Mouse (Mus musculus) cerebellum, adult 18-20 months (tissue): ENCODE measurements at regions not wholly inside any gene's neighbourhood (a gene's known extent, or its start where the extent isn't known, plus 50 kb on each side); places are given as distances from the start of the nearest gene placed in this dataset.

ENCODE experiments used
- DNase-seq, 2 experiments: peaks; one replicate each; pipeline ENCODE4 v3.0.0; 2021

- no peak for DNase-seq
Observed at GRCm38 (mm10) chr2:108584799-108585198, 695.7 kb upstream of the Kif18a start.

GRCm38 (mm10) chr2:108593555-108593954 is 687.0 kb upstream of the Kif18a start:
- no peak for DNase-seq

GRCm38 (mm10) chr2:108600346-108600745 is 680.2 kb upstream of the Kif18a start:
- no peak for DNase-seq

- no peak for DNase-seq
Observed at GRCm38 (mm10) chr2:108619580-108619979, 661.0 kb upstream of the Kif18a start.

- DNase-seq: no peak
Observed at GRCm38 (mm10) chr2:108622367-108623162, 658.0 kb upstream of the Kif18a start.

GRCm38 (mm10) chr2:108635644-108636043 is 644.9 kb upstream of the Kif18a start:
- DNase-seq: no peak

GRCm38 (mm10) chr2:108660697-108661388 is 619.7 kb upstream of the Kif18a start:
- no peak for DNase-seq

- DNase-seq: no peak
Observed at GRCm38 (mm10) chr2:108677777-108678380, 602.7 kb upstream of the Kif18a start.

- no peak for DNase-seq
Observed at GRCm38 (mm10) chr2:108681574-108681973, 599.0 kb upstream of the Kif18a start.

GRCm38 (mm10) chr2:108686019-108686743 is 594.4 kb upstream of the Kif18a start:
- no peak for DNase-seq

- DNase-seq: peak; percentile 53 to 65
Observed at GRCm38 (mm10) chr2:108690091-108690490, 590.4 kb upstream of the Kif18a start.

- no peak for DNase-seq
Observed at GRCm38 (mm10) chr2:108691156-108692007, 589.2 kb upstream of the Kif18a start.

GRCm38 (mm10) chr2:108701308-108701707 is 579.2 kb upstream of the Kif18a start:
- no peak for DNase-seq

GRCm38 (mm10) chr2:108707856-108708855 is 572.4 kb upstream of the Kif18a start:
- DNase-seq: no peak

GRCm38 (mm10) chr2:108742079-108742478 is 538.5 kb upstream of the Kif18a start:
- DNase-seq: no peak

GRCm38 (mm10) chr2:108743511-108743910 is 537.0 kb upstream of the Kif18a start:
- no peak for DNase-seq

GRCm38 (mm10) chr2:108744797-108745196 is 535.7 kb upstream of the Kif18a start:
- no peak for DNase-seq

- no peak for DNase-seq
Observed at GRCm38 (mm10) chr2:108753494-108754225, 526.9 kb upstream of the Kif18a start.

- DNase-seq: no peak
Observed at GRCm38 (mm10) chr2:108755821-108756220, 524.7 kb upstream of the Kif18a start.

- no peak for DNase-seq
Observed at GRCm38 (mm10) chr2:108756251-108756650, 524.3 kb upstream of the Kif18a start.
